Mouse (Mus musculus): ENCODE results near the gene 4921536K21Rik.
A peak's percentile ranks its signal among the peaks of the same experiment; 100 is the strongest.

Gene 4921536K21Rik

GRCm38 (mm10) chr11:3910513-3911310 lies 15.8 kb upstream of the 4921536K21Rik start:
- DNase-seq (ENCODE audit: low spot score): no peak

GRCm38 (mm10) chr11:3909236-3909635 lies 14.3 kb upstream of the 4921536K21Rik start:
- DNase-seq (ENCODE audit: low spot score): no peak

- DNase-seq (ENCODE audit: low spot score): no peak
Observed at GRCm38 (mm10) chr11:3905446-3905845, 10.5 kb upstream of the 4921536K21Rik start.

- no peak for DNase-seq (ENCODE audit: low spot score)
Observed at GRCm38 (mm10) chr11:3904673-3905072, 9.8 kb upstream of the 4921536K21Rik start.

- DNase-seq (ENCODE audit: low spot score): peak; percentile 49
Observed at GRCm38 (mm10) chr11:3903046-3903445, 8.1 kb upstream of the 4921536K21Rik start.

- DNase-seq (ENCODE audit: low spot score): no peak
Observed at GRCm38 (mm10) chr11:3902516-3902915, 7.6 kb upstream of the 4921536K21Rik start.

GRCm38 (mm10) chr11:3900296-3900695 lies 5.4 kb upstream of the 4921536K21Rik start:
- no peak for DNase-seq (ENCODE audit: low spot score)

- DNase-seq (ENCODE audit: low spot score): no peak
Observed at GRCm38 (mm10) chr11:3895933-3896332, 1.0 kb upstream of the 4921536K21Rik start.

- DNase-seq (ENCODE audit: low spot score): no peak
Observed at GRCm38 (mm10) chr11:3895458-3895857, 560 bp upstream of the 4921536K21Rik start.

- DNase-seq (ENCODE audit: low spot score): no peak
Observed at GRCm38 (mm10) chr11:3893970-3894369, 928 bp downstream of the 4921536K21Rik start.

GRCm38 (mm10) chr11:3887331-3887730 lies 7.6 kb downstream of the 4921536K21Rik start:
- DNase-seq (ENCODE audit: low spot score): no peak

GRCm38 (mm10) chr11:3883711-3884110 lies 11.2 kb downstream of the 4921536K21Rik start:
- DNase-seq (ENCODE audit: low spot score): no peak

GRCm38 (mm10) chr11:3879836-3880235 lies 15.1 kb downstream of the 4921536K21Rik start:
- peak; percentile 54 for DNase-seq (ENCODE audit: low spot score)

- no peak for DNase-seq (ENCODE audit: low spot score)
Observed at GRCm38 (mm10) chr11:3878660-3879059, 16.2 kb downstream of the 4921536K21Rik start.

- DNase-seq (ENCODE audit: low spot score): no peak
Observed at GRCm38 (mm10) chr11:3876419-3876818, 18.5 kb downstream of the 4921536K21Rik start.

GRCm38 (mm10) chr11:3864343-3864742 lies 30.6 kb downstream of the 4921536K21Rik start:
- no peak for DNase-seq (ENCODE audit: low spot score)

GRCm38 (mm10) chr11:3863454-3864112 lies 31.3 kb downstream of the 4921536K21Rik start, which contains the start of gene Osbp2:
TSS of gene Osbp2 (minus strand) at chr11:3863903.
- DNase-seq (ENCODE audit: low spot score): peak; percentile 44

GRCm38 (mm10) chr11:3862661-3863453 lies 32.0 kb downstream of the 4921536K21Rik start:
- no peak for DNase-seq (ENCODE audit: low spot score)

GRCm38 (mm10) chr11:3860361-3860760 lies 34.5 kb downstream of the 4921536K21Rik start:
- no peak for DNase-seq (ENCODE audit: low spot score)

- DNase-seq (ENCODE audit: low spot score): no peak
Observed at GRCm38 (mm10) chr11:3859778-3860177, 35.1 kb downstream of the 4921536K21Rik start.

GRCm38 (mm10) chr11:3857902-3858301 lies 37.0 kb downstream of the 4921536K21Rik start:
- DNase-seq (ENCODE audit: low spot score): no peak

GRCm38 (mm10) chr11:3855846-3856245 lies 39.1 kb downstream of the 4921536K21Rik start:
- DNase-seq (ENCODE audit: low spot score): no peak

All from ovary, postnatal 14 days (tissue).